21 mouse cellular contexts compared by ENCODE assay signal in genomic region chr7:56191041-56191440, GRCm38 (mm10). TPM values are rescaled to one million over a fixed set of nuclear protein-coding genes. Genes with fewer than 3 reads are reported as not detected.
DNase-seq lines count a peak whose midpoint lies in the region; ATAC-seq lines count a peak whose summit lies in the region.
"Had no signal": no experiment of that assay in that cellular context is flagged by ENCODE, and none has a peak within 500 bp of the region (broad histone marks: within the 10 kb centered on the region; RNA-seq: fewer than 3 reads in every experiment).

No protein-coding gene starts in this region.

- DNase-seq in adrenal gland, adult (ENCODE audit: inconsistent age in 2 of 2, low spot score in 1 of 2), result peak; percentile 65 to 70
- no peak for DNase-seq in adrenal gland, adult 8-10 months
- DNase-seq in adrenal gland, postnatal 10 days, result peak; percentile 41
- no peak for DNase-seq in adrenal gland, postnatal 4 days (ENCODE audit: low spot score in 2 of 2)
- peak; percentile 52 to 59 for DNase-seq in adrenal gland, postnatal 36 days
- DNase-seq: B cell, adult 2 months; cerebellum, adult 11 months; cerebellum, adult 18-20 months; cerebellum, adult 8-10 months; cerebellum, adult 9-11 months; cerebellum, postnatal 14 days; cerebellum, postnatal 36 days; embryo, embryonic 11 days had no signal

- ATAC-seq in megakaryocyte-erythroid progenitor cell, adult 5-6 weeks (replicated peaks; ENCODE audit: low FRiP score, low TSS enrichment, poor library complexity, severe bottlenecking), result no peak
- ATAC-seq: activated CD4-positive, CD25-positive, alpha-beta regulatory T cell, adult 4 months; CD4-positive, CD25-positive, alpha-beta regulatory T cell, adult 4 months; forebrain, embryonic 14.5 days; forebrain, embryonic 16.5 days; Patski had no signal

RNA-seq across cellular contexts. Expression of gene Oca2, which starts 48.5 kb away (rescaled TPM):
- total RNA-seq in adrenal gland, adult 8-10 months (2022), result 1 to 10 TPM; 4.5 to 7.6 (median 6.2) TPM
- 1 to 10 TPM; 7.5 to 8.1 TPM for total RNA-seq in adrenal gland, postnatal 10 days (2021)
- total RNA-seq in adrenal gland, postnatal 4 days (2021), result 1 to 10 TPM; 8.8 to 9.6 TPM
- 1 to 10 TPM; 5.3 to 6.4 TPM for total RNA-seq in adrenal gland, postnatal 36 days (2021)
- not detected in 2 replicates for total RNA-seq in megakaryocyte-erythroid progenitor cell, adult 5-6 weeks (2014; fragmentation: Nextera tagmentation)
- not detected in 2 replicates for total RNA-seq in megakaryocyte-erythroid progenitor cell, adult 5-6 weeks (2017)
- total RNA-seq: common myeloid progenitor, adult 5-6 weeks; G1E had no signal

Comparison
In these comparisons a context has a peak if more than half of its experiments do, and no peak if none do; other contexts are left out.
1. DNase-seq: peak in adrenal gland, adult (2 of 2), adrenal gland, postnatal 10 days (single experiment) and adrenal gland, postnatal 36 days (2 of 2); none in adrenal gland, adult 8-10 months (single experiment) and adrenal gland, postnatal 4 days (0 of 2).
2. RNA of gene Oca2, which starts 48.5 kb away (total RNA-seq): 8.8 to 9.6 TPM in adrenal gland, postnatal 4 days, 7.5 to 8.1 TPM in adrenal gland, postnatal 10 days, 4.5 to 7.6 TPM in adrenal gland, adult 8-10 months and 5.3 to 6.4 TPM in adrenal gland, postnatal 36 days; not detected in megakaryocyte-erythroid progenitor cell, adult 5-6 weeks; every median in the first group is over 4 times any median in the second.